Mouse (Mus musculus) limb, embryonic 14.5 days (tissue): ENCODE measurements around the gene Adamts14. TPM values are rescaled to one million over a fixed set of nuclear protein-coding genes. Genes with fewer than 3 reads are reported as not detected.

ENCODE experiments used
- ATAC-seq: fragments of 200-750 bp; cut with Nextera tagmentation; 2 replicates; pipeline ENCODE4 v1.8.0; 2017; ENCODE audit warnings: low read depth, moderate number of reproducible peaks, moderate TSS enrichment; ENCODE audit not compliant: low FRiP score
- DNase-seq: peaks from one replicate; pipeline ENCODE4 v3.0.0-alpha.2; 2015; ENCODE audit warnings: low spot score
- H3K27ac ChIP-seq: fragments of 300-500 bp; sonication (generic); replicated peaks from 2 replicates; pipeline ENCODE4 v1.5.1; 2014; ENCODE audit warnings: low read depth, mild to moderate bottlenecking, low read length, moderate library complexity, mixed read lengths
- H3K27me3 ChIP-seq: fragments of 300-500 bp; sonication (generic); 2 replicates; pipeline ENCODE4 v1.6.1; 2014; ENCODE audit warnings: low read length, mixed read lengths; ENCODE audit not compliant: control insufficient read depth, insufficient read depth
- H3K36me3 ChIP-seq: fragments of 300-500 bp; sonication (generic); 2 replicates; pipeline ENCODE4 v1.6.1; 2014; ENCODE audit warnings: mild to moderate bottlenecking, low read length, moderate library complexity, mixed read lengths; ENCODE audit not compliant: control insufficient read depth, insufficient read depth
- H3K4me1 ChIP-seq: fragments of 300-500 bp; sonication (generic); 2 replicates; pipeline ENCODE4 v1.6.1; 2014; ENCODE audit warnings: antibody characterized with exemption, low read length, mixed read lengths; ENCODE audit not compliant: control insufficient read depth, insufficient read depth
- H3K4me2 ChIP-seq: fragments of 300-500 bp; sonication (generic); replicated peaks from 2 replicates; pipeline ENCODE4 v1.6.1; 2014; ENCODE audit warnings: low read depth, mild to moderate bottlenecking, low read length, moderate library complexity; ENCODE audit not compliant: severe bottlenecking
- H3K4me3 ChIP-seq: fragments of 300-500 bp; sonication (generic); replicated peaks from 2 replicates; pipeline ENCODE4 v1.5.1; 2014; ENCODE audit warnings: low read length
- H3K9ac ChIP-seq: fragments of 300-500 bp; sonication (generic); 2 replicates; pipeline ENCODE4 v1.6.1; 2014; ENCODE audit warnings: mild to moderate bottlenecking, low read depth, low read length, moderate library complexity; ENCODE audit not compliant: severe bottlenecking
- H3K9me3 ChIP-seq: fragments of 300-500 bp; sonication (generic); 2 replicates; pipeline ENCODE4 v1.6.1; 2016; ENCODE audit warnings: low read length; ENCODE audit not compliant: control insufficient read depth
- POLR2A ChIP-seq: fragments of 200-500 bp; IDR thresholded peaks from 2 replicates; pipeline ENCODE4 v1.8.0; 2012; ENCODE audit warnings: inconsistent platforms, mild to moderate bottlenecking, moderate library complexity, borderline replicate concordance; ENCODE audit not compliant: insufficient read depth, insufficient read length; ENCODE audit errors: extremely low read depth
- WGBS: fragments of 180-500 bp; shearing (Covaris S2); extraction: QIAGEN DNeasy Blood & Tissue Kit; methylation state at CpG from one replicate; pipeline ENCODE4 v1.1.7; 2014; 5-methylcytosine and 5-hydroxymethylcytosine counted together
- polyA plus RNA-seq, 2 experiments: library from polyadenylated mRNA; depleted of rRNA in 1 of 2; stranded (reverse) in 1 of 2; unstranded in 1 of 2; fragments of >200 nt; fragmentation: Nextera tagmentation in 1 of 2; extraction: Ambion mirVana in 1 of 2; gene quantifications; 2 replicates each; pipeline versions ENCODE4 v1.2.1 to v1.2.3; 2012 to 2014

The Adamts14 gene
- polyA plus RNA-seq (2012; rRNA removed), result 11.1 and 13.7 TPM in 2 replicates
- 3.5 and 5.1 TPM in 2 replicates for polyA plus RNA-seq (2014; fragmentation: Nextera tagmentation; extraction: Ambion mirVana)

DNA sequence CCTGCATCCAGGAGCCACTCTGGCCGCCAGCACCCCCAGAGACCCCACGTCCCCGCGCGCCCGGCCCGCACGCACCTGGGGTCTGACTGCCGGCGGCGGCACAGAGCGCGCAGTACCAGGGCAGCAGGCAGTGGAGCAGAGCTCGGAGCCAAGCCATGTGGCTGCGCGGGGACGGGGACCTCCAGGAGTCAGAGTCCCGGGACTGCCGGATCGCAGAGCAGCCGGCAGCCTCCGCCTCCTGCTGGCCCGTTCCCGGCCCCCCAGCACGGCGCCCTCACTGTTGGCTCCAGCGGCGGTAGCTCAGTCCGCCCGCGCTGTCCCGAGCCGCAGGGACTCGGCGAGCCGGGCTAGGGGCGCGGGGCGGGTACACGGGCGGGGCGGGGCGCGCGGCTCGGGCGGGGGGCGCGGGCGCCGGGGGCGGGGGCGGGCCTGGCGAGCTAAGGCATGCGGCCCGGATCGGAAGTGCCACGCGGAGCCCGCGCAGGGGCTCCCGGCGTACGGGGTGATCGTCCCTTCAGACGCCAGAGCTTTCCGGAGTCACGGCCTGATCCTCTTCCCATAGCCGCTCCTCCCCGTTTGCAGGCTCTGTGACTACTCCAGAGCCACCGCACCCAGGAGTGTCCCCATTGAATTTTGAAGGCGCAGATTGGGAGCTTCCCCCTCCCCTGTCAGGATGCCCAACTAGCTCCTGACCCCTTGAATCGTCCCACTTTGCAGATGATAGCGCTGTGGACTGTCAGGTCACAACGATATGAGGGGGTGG, at the start of gene Adamts14:
TSS of gene Adamts14 (minus strand) at position 358 of the 763 bp plus-strand sequence.
- ATAC-seq, result peak; percentile 78

DNA sequence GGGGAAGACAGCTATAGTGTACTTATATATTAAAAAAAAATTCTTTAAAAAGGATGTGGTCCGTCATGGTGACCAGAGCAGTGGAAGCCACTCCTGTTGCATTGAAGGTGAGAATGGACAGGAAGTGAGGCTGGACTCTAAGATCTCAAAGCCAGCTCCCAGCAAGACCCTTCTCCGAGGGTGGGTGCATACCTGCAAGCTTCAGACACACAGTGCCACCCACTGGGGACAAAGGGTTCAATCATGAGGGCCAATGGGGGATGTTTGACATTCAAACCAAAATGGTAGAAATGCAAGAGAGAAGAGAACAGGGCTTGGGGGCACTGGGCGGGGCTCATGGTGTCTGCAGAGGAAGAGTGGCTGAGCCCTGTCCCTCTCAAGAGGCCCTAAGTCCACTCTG, 45.3 kb upstream of the Adamts14 start:
- H3K4me3 ChIP-seq, result no peak overlapping the region
- ATAC-seq, result no peak
- H3K4me2 ChIP-seq, result no peak overlapping the region
- no peak overlapping the region for H3K9ac ChIP-seq
- no peak for DNase-seq
- 93% methylated on average over 3 of the region's 3 CpGs for WGBS
- peaks cover 26% of the 10 kb centered on the region for H3K36me3 ChIP-seq
- H3K9me3 ChIP-seq, result no peaks in the 10 kb centered on the region
- no peak overlapping the region for H3K27ac ChIP-seq
- H3K4me1 ChIP-seq, result no peaks in the 10 kb centered on the region
- H3K27me3 ChIP-seq, result no peaks in the 10 kb centered on the region
- TF ChIP-seq POLR2A, result no peak

More for the DNA sequence above, at the start of gene Adamts14:
- Histone ChIP-seq H3K9me3 (no peaks in the 10 kb centered on the region), H3K4me2 (peak within 1 kb of the TSS; percentile 91), H3K36me3 (no peaks in the 10 kb centered on the region), H3K9ac (peak within 1 kb of the TSS; percentile 73), H3K27ac (peak within 1 kb of the TSS; percentile 63), H3K27me3 (no peaks in the 10 kb centered on the region), H3K4me1 (peaks cover 22% of the 10 kb centered on the region; the same call in 1 of the 2 replicates), H3K4me3 (peak within 1 kb of the TSS; percentile 57)
- TF ChIP-seq POLR2A, result no peak
- 2% methylated on average over 42 of the region's 75 CpGs for WGBS
- DNase-seq, result no peak

DNA sequence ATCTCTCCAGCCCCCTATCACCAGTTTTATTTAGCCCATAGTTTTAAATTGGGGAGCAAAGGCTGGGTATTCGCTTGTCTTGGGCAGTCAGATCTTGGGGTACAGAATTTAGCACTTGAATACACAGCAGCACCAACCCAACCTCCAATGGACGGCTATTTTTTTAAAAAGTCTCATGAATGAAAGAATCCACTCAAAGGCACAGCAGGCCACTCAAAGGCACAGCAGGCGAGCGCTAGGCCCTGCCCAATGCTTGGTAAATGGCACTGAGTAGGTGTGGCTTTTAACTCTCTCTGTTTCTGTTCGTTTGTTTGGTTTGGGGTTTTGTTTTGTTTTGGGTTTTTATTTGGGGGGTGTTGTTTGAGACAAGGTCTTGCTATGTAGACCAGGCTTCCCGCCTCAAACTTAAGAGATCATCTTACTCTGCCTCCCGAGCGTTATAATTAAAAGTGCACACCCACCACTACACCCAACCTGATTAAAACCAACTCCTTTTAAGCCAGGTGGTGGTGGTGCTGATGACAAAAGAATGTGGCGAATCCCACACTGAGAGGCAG, 42.2 kb upstream of the Adamts14 start:
- WGBS, result 45% methylated on average over 9 of the region's 9 CpGs
- no peak for TF ChIP-seq POLR2A
- no peak overlapping the region for H3K4me2 ChIP-seq
- H3K4me1 ChIP-seq, result peaks cover 5% of the 10 kb centered on the region; the same call in 1 of the 2 replicates
- no peaks in the 10 kb centered on the region for H3K27me3 ChIP-seq
- H3K27ac ChIP-seq, result no peak overlapping the region
- H3K9me3 ChIP-seq, result no peaks in the 10 kb centered on the region
- no peak overlapping the region for H3K9ac ChIP-seq
- ATAC-seq (no peak), DNase-seq (no peak)
- peaks cover 7% of the 10 kb centered on the region for H3K36me3 ChIP-seq
- H3K4me3 ChIP-seq, result no peak overlapping the region

DNA sequence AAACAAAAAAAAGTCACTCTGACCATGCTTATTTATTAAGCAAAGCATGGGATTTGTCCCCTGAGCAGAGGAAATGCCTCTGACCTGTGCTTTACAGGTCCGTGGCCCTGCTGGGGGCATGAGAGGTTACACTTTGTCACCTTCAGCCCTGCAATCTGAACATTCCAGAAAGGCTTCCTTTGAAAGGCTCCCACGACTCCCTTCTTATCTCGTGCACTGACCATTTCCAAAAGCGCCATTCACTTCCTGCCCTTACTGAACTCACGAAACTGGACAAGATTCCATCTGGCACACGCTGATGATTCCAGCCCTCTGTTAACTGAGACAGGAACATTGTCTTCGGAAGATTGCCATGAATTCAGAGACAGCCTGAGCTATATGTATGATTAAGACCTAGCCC, 40.5 kb upstream of the Adamts14 start:
- WGBS, result 62% methylated on average over 7 of the region's 7 CpGs

DNA sequence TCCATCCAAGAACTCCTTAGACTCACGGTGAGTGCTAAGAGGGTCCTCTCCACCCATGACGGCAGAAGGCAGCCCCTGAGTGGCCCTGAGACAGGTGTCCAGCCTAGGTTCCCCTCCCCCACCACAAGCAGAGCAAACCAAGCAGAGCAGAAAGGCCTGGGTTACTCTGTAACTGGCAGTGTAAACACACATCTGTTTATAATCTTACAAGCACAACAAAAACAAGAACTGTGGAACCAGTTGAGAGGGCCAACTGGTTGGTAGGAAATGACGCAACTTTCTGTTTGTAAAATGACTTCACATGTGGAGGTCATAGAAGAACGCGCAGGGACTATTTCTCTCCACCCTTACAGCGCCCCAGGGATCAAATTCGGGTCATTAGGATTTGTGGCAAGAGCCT, 39.5 kb upstream of the Adamts14 start:
- Histone ChIP-seq H3K9ac (no peak overlapping the region), H3K9me3 (no peaks in the 10 kb centered on the region), H3K4me1 (peaks cover 11% of the 10 kb centered on the region; the same call in 1 of the 2 replicates), H3K4me3 (no peak overlapping the region), H3K27ac (no peak overlapping the region), H3K4me2 (no peak overlapping the region), H3K36me3 (no peaks in the 10 kb centered on the region), H3K27me3 (no peaks in the 10 kb centered on the region)
- ATAC-seq (0 out of 2 replicates have a peak, but pooled peaks have one; percentile 19), DNase-seq (no peak)
- 25% methylated on average over 7 of the region's 7 CpGs for WGBS
- no peak for TF ChIP-seq POLR2A

More for the DNA sequence above, 40.5 kb upstream of the Adamts14 start:
- no peaks in the 10 kb centered on the region for H3K27me3 ChIP-seq
- ATAC-seq, result no peak
- H3K4me2 ChIP-seq, result no peak overlapping the region
- DNase-seq, result no peak
- TF ChIP-seq POLR2A, result no peak
- H3K36me3 ChIP-seq, result no peaks in the 10 kb centered on the region
- no peak overlapping the region for H3K4me3 ChIP-seq
- peaks cover 5% of the 10 kb centered on the region; the same call in 1 of the 2 replicates for H3K4me1 ChIP-seq
- H3K9me3 ChIP-seq, result no peaks in the 10 kb centered on the region
- H3K27ac ChIP-seq, result no peak overlapping the region
- no peak overlapping the region for H3K9ac ChIP-seq
